Mouse (Mus musculus): ENCODE results near the gene Nt5dc3. TPM values are rescaled to one million over a fixed set of nuclear protein-coding genes. Genes with fewer than 3 reads are reported as not detected.

Gene Nt5dc3
- polyA plus RNA-seq, 1 experiment from 2014 or later: 11.3 TPM

DNA sequence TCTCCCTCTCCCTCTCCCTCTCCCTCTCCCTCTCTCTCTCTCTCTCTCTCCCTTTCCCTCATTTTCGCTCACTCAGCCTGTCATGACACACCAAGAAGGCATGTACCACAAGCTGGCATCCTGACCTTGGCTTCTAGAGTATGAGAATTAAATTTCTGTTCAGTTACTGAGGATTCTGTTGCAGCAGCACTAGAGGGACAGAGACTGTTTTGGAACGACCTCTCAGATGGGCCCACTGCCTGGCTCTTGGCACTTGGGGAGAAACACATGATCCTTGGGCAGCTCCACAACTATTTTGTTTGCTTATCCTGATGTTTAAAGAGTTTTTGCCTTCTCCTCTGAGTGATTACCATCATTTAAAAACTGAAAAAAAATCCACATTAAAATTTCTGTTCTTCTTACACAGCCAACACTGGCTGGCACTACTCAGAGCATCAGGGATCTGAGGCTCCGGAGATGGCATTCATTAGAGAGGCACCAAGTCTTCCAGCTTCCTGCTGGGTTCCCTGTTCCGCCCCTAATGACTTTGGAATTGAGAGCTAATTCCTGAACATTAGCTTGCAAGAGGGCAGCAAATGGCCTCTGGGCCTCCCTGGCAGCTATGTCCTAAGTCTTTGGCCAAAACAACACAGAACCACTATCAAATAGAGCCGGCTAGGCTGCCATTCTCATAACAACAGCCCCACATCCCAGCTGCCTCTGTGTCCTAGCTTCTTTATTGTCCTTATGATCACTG is 101.4 kb downstream of the Nt5dc3 start:
- Histone ChIP-seq H3K27ac (ENCODE audit: low read depth, low read length) (no peak overlapping the region), H3K27me3 (replicated peaks; ENCODE audit: control insufficient read depth, insufficient read depth, low read length) (no peaks in the 10 kb centered on the region), H3K4me3 (ENCODE audit: low read length) (no peak overlapping the region), H3K4me1 (ENCODE audit: control insufficient read depth, insufficient read depth, low read depth, low read length) (no peaks in the 10 kb centered on the region), H3K4me2 (ENCODE audit: low read length) (no peak overlapping the region), H3K36me3 (ENCODE audit: control insufficient read depth, insufficient read depth, low read length) (no peaks in the 10 kb centered on the region), H3K9ac (ENCODE audit: low read depth, low read length) (no peak overlapping the region), H3K9me3 (ENCODE audit: control insufficient read depth, low read length) (no peaks in the 10 kb centered on the region)
- 48% methylated on average over 5 of the region's 5 CpGs for WGBS
- peak; percentile 71 for ATAC-seq

GRCm38 (mm10) chr10:86881448-86881847 is 102.6 kb downstream of the Nt5dc3 start:
- Histone ChIP-seq H3K27me3 (replicated peaks; ENCODE audit: control insufficient read depth, insufficient read depth, low read length) (no peaks in the 10 kb centered on the region), H3K4me3 (ENCODE audit: low read length) (no peak overlapping the region), H3K36me3 (ENCODE audit: control insufficient read depth, insufficient read depth, low read length) (no peaks in the 10 kb centered on the region), H3K4me1 (ENCODE audit: control insufficient read depth, insufficient read depth, low read depth, low read length) (no peaks in the 10 kb centered on the region), H3K9me3 (ENCODE audit: control insufficient read depth, low read length) (no peaks in the 10 kb centered on the region), H3K9ac (ENCODE audit: low read depth, low read length) (no peak overlapping the region), H3K4me2 (ENCODE audit: low read length) (no peak overlapping the region), H3K27ac (ENCODE audit: low read depth, low read length) (no peak overlapping the region)
- no peak for ATAC-seq

GRCm38 (mm10) chr10:86886434-86886833 is 107.6 kb downstream of the Nt5dc3 start:
- H3K9me3 ChIP-seq (ENCODE audit: control insufficient read depth, low read length): no peaks in the 10 kb centered on the region
- no peak overlapping the region for H3K27ac ChIP-seq (ENCODE audit: low read depth, low read length)
- H3K36me3 ChIP-seq (ENCODE audit: control insufficient read depth, insufficient read depth, low read length): no peaks in the 10 kb centered on the region
- WGBS: 97% methylated on average over 1 of the region's 1 CpGs
- no peaks in the 10 kb centered on the region for H3K4me1 ChIP-seq (ENCODE audit: control insufficient read depth, insufficient read depth, low read depth, low read length)
- H3K4me2 ChIP-seq (ENCODE audit: low read length): no peak overlapping the region
- H3K4me3 ChIP-seq (ENCODE audit: low read length): no peak overlapping the region
- no peak for ATAC-seq
- no peaks in the 10 kb centered on the region for H3K27me3 ChIP-seq (replicated peaks; ENCODE audit: control insufficient read depth, insufficient read depth, low read length)
- no peak overlapping the region for H3K9ac ChIP-seq (ENCODE audit: low read depth, low read length)

Other genes starting within 250 kb of the Nt5dc3 start
- gene Hsp90b1, start 73.5 kb upstream of the Nt5dc3 start, polyA plus RNA-seq (2015; fragmentation: Nextera tagmentation; extraction: Ambion mirVana): 312 and 331 TPM in 2 replicates
- 2.0 and 2.6 TPM in 2 replicates for gene Ttc41, start 73.2 kb upstream of the Nt5dc3 start, polyA plus RNA-seq (2015; fragmentation: Nextera tagmentation; extraction: Ambion mirVana)
- not detected in 2 replicates for gene Gm49358, start 15.0 kb upstream of the Nt5dc3 start, polyA plus RNA-seq (2015; fragmentation: Nextera tagmentation; extraction: Ambion mirVana)
- gene Stab2, start 229.0 kb downstream of the Nt5dc3 start, polyA plus RNA-seq (2015; fragmentation: Nextera tagmentation; extraction: Ambion mirVana): 0.04 and 0.07 TPM in 2 replicates

Data from hindbrain, embryonic 16.5 days (tissue).